Mouse (Mus musculus) inflammation-experienced regulatory T-cells, adult 6 months (primary cell): ENCODE data around the gene Wnt4. TPM values are rescaled to one million over a fixed set of nuclear protein-coding genes. Genes with fewer than 3 reads are reported as not detected.

Source experiments
- ATAC-seq: one replicate; pipeline ENCODE4 v1.8.0; 2017
- polyA plus RNA-seq, 3 experiments: library from polyadenylated mRNA; unstranded; fragments of 100-300 nt; shearing (Covaris generic); gene quantifications; one replicate each; pipeline ENCODE4 v1.2.1; 2017

Wnt4 gene
- polyA plus RNA-seq, 3 experiments from 2014 or later = 0.23 to 0.27 TPM; not detected in 1

- ATAC-seq = peak; percentile 48
Observed at GRCm38 (mm10) chr4:137308377-137308776, 31.1 kb downstream of the Wnt4 start.

GRCm38 (mm10) chr4:137313511-137313910 lies 36.2 kb downstream of the Wnt4 start:
- no peak for ATAC-seq

- no peak for ATAC-seq
Observed at GRCm38 (mm10) chr4:137314561-137314960, 37.3 kb downstream of the Wnt4 start.

- ATAC-seq = no peak
Observed at GRCm38 (mm10) chr4:137315061-137315460, 37.8 kb downstream of the Wnt4 start.

GRCm38 (mm10) chr4:137316027-137316770 lies 38.9 kb downstream of the Wnt4 start:
- ATAC-seq = no peak

GRCm38 (mm10) chr4:137324926-137325325 lies 47.6 kb downstream of the Wnt4 start:
- ATAC-seq = no peak

GRCm38 (mm10) chr4:137326494-137326893 lies 49.2 kb downstream of the Wnt4 start:
- ATAC-seq = no peak

- no peak for ATAC-seq
Observed at GRCm38 (mm10) chr4:137332051-137332450, 54.8 kb downstream of the Wnt4 start.

GRCm38 (mm10) chr4:137336468-137336867 lies 59.2 kb downstream of the Wnt4 start:
- ATAC-seq = no peak

GRCm38 (mm10) chr4:137339415-137339814 lies 62.1 kb downstream of the Wnt4 start:
- ATAC-seq = no peak

- ATAC-seq = no peak
Observed at GRCm38 (mm10) chr4:137342816-137343215, 65.5 kb downstream of the Wnt4 start.

GRCm38 (mm10) chr4:137345112-137345511 lies 67.8 kb downstream of the Wnt4 start:
- peak; percentile 44 for ATAC-seq

GRCm38 (mm10) chr4:137345790-137346189 lies 68.5 kb downstream of the Wnt4 start:
- ATAC-seq = peak; percentile 68

Other genes starting within 250 kb of the Wnt4 start
- gene Zbtb40, start 228.7 kb upstream of the Wnt4 start, polyA plus RNA-seq = 1 to 10 TPM; 4.3 to 6.6 (median 6.1) TPM
- 1,000 to 10,000 TPM in 1 of 3 experiments, 100 to 1,000 TPM in 2; 615 to 1,059 (median 624) TPM for gene Cdc42, start 80.2 kb downstream of the Wnt4 start, polyA plus RNA-seq
- not detected for gene Cela3a, start 132.3 kb downstream of the Wnt4 start, polyA plus RNA-seq
- not detected for gene Cela3b, start 153.1 kb downstream of the Wnt4 start, polyA plus RNA-seq
- gene 1700013G24Rik, start 175.8 kb downstream of the Wnt4 start, polyA plus RNA-seq = not detected
- gene Hspg2, start 191.3 kb downstream of the Wnt4 start, polyA plus RNA-seq = not detected